Mouse (Mus musculus) kidney, embryonic 16.5 days (tissue): ENCODE measurements around the gene Phb. TPM values are rescaled to one million over a fixed set of nuclear protein-coding genes. Genes with fewer than 3 reads are reported as not detected.

Experiments
- ATAC-seq: fragments of 200-750 bp; cut with Nextera tagmentation; 2 replicates; pipeline ENCODE4 v1.8.0; 2017; ENCODE audit warnings: moderate TSS enrichment; ENCODE audit not compliant: low FRiP score, low TSS enrichment
- H3K27ac ChIP-seq: fragments of 300-500 bp; sonication (generic); 2 replicates; pipeline ENCODE4 v1.5.1; 2014; ENCODE audit warnings: low read length
- H3K27me3 ChIP-seq: fragments of 300-500 bp; sonication (generic); 2 replicates; pipeline ENCODE4 v1.6.1; 2014; ENCODE audit warnings: low read length, control low read depth, mixed read lengths; ENCODE audit not compliant: insufficient read depth
- H3K36me3 ChIP-seq: fragments of 300-500 bp; sonication (generic); 2 replicates; pipeline ENCODE4 v1.6.1; 2014; ENCODE audit warnings: low read length, control low read depth, mixed read lengths; ENCODE audit not compliant: insufficient read depth
- H3K4me1 ChIP-seq: fragments of 300-500 bp; sonication (generic); 2 replicates; pipeline ENCODE4 v1.6.1; 2014; ENCODE audit warnings: low read length, control low read depth, mixed read lengths; ENCODE audit not compliant: insufficient read depth
- H3K4me2 ChIP-seq: fragments of 300-500 bp; sonication (generic); replicated peaks from 2 replicates; pipeline ENCODE4 v1.6.1; 2014; ENCODE audit warnings: low read depth, low read length
- H3K4me3 ChIP-seq: fragments of 300-500 bp; sonication (generic); 2 replicates; pipeline ENCODE4 v1.5.1; 2014; ENCODE audit warnings: mild to moderate bottlenecking, low read length
- H3K9ac ChIP-seq: fragments of 300-500 bp; sonication (generic); replicated peaks from 2 replicates; pipeline ENCODE4 v1.6.1; 2014; ENCODE audit warnings: low read length
- H3K9me3 ChIP-seq: fragments of 300-500 bp; sonication (generic); 2 replicates; pipeline ENCODE4 v1.6.1; 2016; ENCODE audit warnings: low read length, control low read depth
- WGBS: fragments of 180-500 bp; shearing (Covaris S2); extraction: QIAGEN DNeasy Blood & Tissue Kit; methylation state at CpG from one replicate; pipeline ENCODE4 v1.1.7; 2014; 5-methylcytosine and 5-hydroxymethylcytosine counted together
- polyA plus RNA-seq: library from polyadenylated mRNA; unstranded; fragments of >200 nt; fragmentation: Nextera tagmentation; extraction: Ambion mirVana; gene quantifications from 2 replicates; pipeline ENCODE4 v1.2.1, GENCODE M21; 2015

Phb gene
- 258 and 288 TPM in 2 replicates for polyA plus RNA-seq

- Histone ChIP-seq H3K27ac (peak within 1 kb of the TSS; percentile 96), H3K9me3 (no peaks in the 10 kb centered on the region)
- WGBS: under 1% methylated on average over 25 of the region's 25 CpGs
Observed at GRCm38 (mm10) chr11:95666529-95667149, at the start of gene Phb. Gene Phb (plus strand): TSS chr11:95666957.

DNA sequence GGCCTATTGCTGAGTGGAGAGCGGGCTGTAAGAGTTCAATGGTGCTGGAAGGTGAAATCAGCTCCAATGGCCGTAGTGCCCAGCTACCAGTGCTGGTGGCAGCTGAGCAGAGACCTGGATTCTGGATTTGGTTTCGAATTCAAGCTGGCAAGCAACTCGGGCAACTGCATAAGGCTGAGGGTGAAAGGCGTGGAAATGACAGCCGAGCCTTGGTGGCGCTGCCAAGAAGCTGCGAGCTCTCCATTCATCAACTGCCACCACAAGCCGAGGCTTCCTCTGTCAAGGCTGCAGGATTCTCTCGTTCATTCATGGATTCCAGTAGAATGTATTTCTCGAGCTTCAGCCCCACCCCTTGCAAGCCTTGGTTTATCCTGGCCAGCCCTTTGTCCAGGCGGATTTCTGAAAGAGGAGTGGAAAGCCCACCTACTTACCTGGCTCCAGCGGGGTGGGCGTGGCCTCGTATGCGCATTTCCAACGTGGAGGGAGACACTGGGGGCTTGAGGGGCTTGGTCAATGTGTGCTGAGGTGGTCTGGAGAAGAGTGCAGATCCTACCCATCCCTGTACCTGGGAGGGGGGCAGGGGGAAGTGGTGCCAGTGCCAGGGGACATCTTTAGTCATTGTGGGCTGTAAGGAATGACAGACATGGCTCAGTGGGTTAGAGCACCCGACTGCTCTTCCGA, 48.8 kb upstream of the Phb start:
- H3K4me3 ChIP-seq: no peak overlapping the region
- H3K27me3 ChIP-seq: no peaks in the 10 kb centered on the region
- H3K9me3 ChIP-seq: no peaks in the 10 kb centered on the region
- peaks cover 38% of the 10 kb centered on the region for H3K4me1 ChIP-seq
- WGBS: 51% methylated on average over 19 of the region's 19 CpGs
- no peak overlapping the region for H3K9ac ChIP-seq
- ATAC-seq: no peak
- H3K36me3 ChIP-seq: no peaks in the 10 kb centered on the region
- H3K4me2 ChIP-seq: no peak overlapping the region
- H3K27ac ChIP-seq: no peak overlapping the region

More at GRCm38 (mm10) chr11:95666529-95667149, at the start of gene Phb:
- Histone ChIP-seq H3K4me2 (peak within 1 kb of the TSS; percentile 84), H3K4me1 (peaks cover 15% of the 10 kb centered on the region; the same call in 1 of the 2 replicates), H3K27me3 (no peaks in the 10 kb centered on the region), H3K4me3 (peak within 1 kb of the TSS; percentile 87), H3K9ac (peak within 1 kb of the TSS; percentile 85), H3K36me3 (peaks cover 32% of the 10 kb centered on the region)
- peak; percentile 96 for ATAC-seq

GRCm38 (mm10) chr11:95619081-95619480, 47.7 kb upstream of the Phb start:
- no peak overlapping the region for H3K9ac ChIP-seq
- H3K36me3 ChIP-seq: no peaks in the 10 kb centered on the region
- ATAC-seq: no peak
- H3K9me3 ChIP-seq: no peaks in the 10 kb centered on the region
- peaks cover 38% of the 10 kb centered on the region for H3K4me1 ChIP-seq
- H3K27ac ChIP-seq: no peak overlapping the region
- 49% methylated on average over 3 of the region's 3 CpGs for WGBS
- H3K27me3 ChIP-seq: no peaks in the 10 kb centered on the region
- no peak overlapping the region for H3K4me3 ChIP-seq
- H3K4me2 ChIP-seq: no peak overlapping the region

DNA sequence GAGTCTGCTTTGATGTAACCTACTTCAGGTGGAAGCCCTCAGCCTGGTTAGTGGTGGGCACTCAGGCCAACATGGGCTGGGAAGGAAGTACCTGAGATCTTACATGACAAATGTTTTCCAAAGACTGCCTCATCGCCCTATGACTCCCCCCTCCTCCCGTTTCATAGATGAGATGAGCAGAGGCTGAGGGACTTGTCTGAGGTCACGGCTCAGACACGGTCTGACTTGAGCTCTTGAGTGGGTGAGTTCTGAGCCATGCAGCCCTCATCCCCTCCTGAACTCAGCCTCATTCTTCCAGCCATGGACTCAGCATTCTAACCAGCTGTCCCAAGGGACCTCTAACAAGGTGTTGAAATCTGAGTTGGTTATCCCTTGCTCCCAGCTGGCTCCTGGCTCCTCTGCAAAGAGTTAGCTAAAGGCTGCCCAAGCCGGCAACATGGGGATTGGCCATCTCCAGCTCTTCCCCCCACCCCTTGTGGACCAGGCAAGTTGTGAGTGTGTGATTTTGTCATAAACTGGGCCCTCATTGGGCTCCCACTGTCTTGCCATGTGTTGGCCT, 46.8 kb upstream of the Phb start:
- H3K4me1 ChIP-seq: peaks cover 36% of the 10 kb centered on the region
- H3K27me3 ChIP-seq: no peaks in the 10 kb centered on the region
- WGBS: 76% methylated on average over 5 of the region's 5 CpGs

GRCm38 (mm10) chr11:95621010-95621409, 45.7 kb upstream of the Phb start:
- ATAC-seq: 0 out of 2 replicates have a peak, but pooled peaks have one; percentile 35
- Histone ChIP-seq H3K27ac (no peak overlapping the region), H3K4me2 (no peak overlapping the region), H3K4me3 (no peak overlapping the region), H3K36me3 (no peaks in the 10 kb centered on the region), H3K9me3 (no peaks in the 10 kb centered on the region), H3K4me1 (peaks cover 27% of the 10 kb centered on the region), H3K27me3 (no peaks in the 10 kb centered on the region), H3K9ac (no peak overlapping the region)
- 25% methylated on average over 4 of the region's 4 CpGs for WGBS

More for the DNA sequence above, 46.8 kb upstream of the Phb start:
- no peak overlapping the region for H3K4me2 ChIP-seq
- H3K9ac ChIP-seq: no peak overlapping the region
- no peaks in the 10 kb centered on the region for H3K36me3 ChIP-seq
- H3K9me3 ChIP-seq: no peaks in the 10 kb centered on the region
- no peak for ATAC-seq
- no peak overlapping the region for H3K4me3 ChIP-seq
- H3K27ac ChIP-seq: no peak overlapping the region

DNA sequence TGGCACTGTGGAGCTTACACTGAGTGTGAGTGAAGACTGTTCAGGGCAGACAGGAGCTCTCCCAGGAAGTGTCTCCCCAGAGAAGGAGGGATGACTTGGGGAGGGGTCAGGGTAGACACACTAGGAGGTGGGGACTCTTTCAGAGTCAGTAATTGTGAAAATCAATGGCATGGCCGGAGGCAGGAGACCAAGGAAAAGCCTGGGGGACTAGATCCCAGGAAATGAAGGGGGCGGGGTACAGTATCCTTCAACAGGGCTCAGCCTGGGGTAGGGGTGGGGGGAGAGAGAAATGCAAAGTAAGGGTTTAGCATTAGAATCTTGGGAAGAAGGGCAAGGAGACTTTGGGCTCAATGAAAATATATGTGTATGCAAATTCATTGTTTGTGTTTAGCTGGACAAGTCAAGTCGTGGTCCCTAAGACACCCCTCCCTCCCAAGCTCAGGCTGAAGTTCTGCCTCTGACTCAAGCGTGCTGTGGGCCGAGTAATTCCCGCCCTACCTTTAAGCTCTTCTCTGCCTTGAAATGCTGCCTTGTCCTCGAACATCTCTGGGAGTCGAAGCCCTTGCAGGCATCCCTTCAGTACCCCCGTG, 45.1 kb upstream of the Phb start:
- Histone ChIP-seq H3K4me3 (no peak overlapping the region), H3K36me3 (no peaks in the 10 kb centered on the region), H3K9ac (no peak overlapping the region), H3K27ac (no peak overlapping the region), H3K27me3 (no peaks in the 10 kb centered on the region), H3K4me2 (no peak overlapping the region), H3K4me1 (peaks cover 24% of the 10 kb centered on the region), H3K9me3 (no peaks in the 10 kb centered on the region)
- no peak for ATAC-seq
- 34% methylated on average over 9 of the region's 9 CpGs for WGBS

GRCm38 (mm10) chr11:95622426-95622825, 44.3 kb upstream of the Phb start:
- no peaks in the 10 kb centered on the region for H3K27me3 ChIP-seq
- no peaks in the 10 kb centered on the region for H3K9me3 ChIP-seq
- peaks cover 18% of the 10 kb centered on the region for H3K4me1 ChIP-seq
- H3K4me3 ChIP-seq: no peak overlapping the region
- no peak overlapping the region for H3K27ac ChIP-seq
- WGBS: 34% methylated on average over 8 of the region's 8 CpGs
- no peak overlapping the region for H3K9ac ChIP-seq
- H3K36me3 ChIP-seq: no peaks in the 10 kb centered on the region
- H3K4me2 ChIP-seq: no peak overlapping the region
- no peak for ATAC-seq

- H3K9ac ChIP-seq: no peak overlapping the region
- H3K9me3 ChIP-seq: no peaks in the 10 kb centered on the region
- H3K4me3 ChIP-seq: no peak overlapping the region
- no peak overlapping the region for H3K27ac ChIP-seq
- H3K4me2 ChIP-seq: no peak overlapping the region
- H3K27me3 ChIP-seq: peaks cover 4% of the 10 kb centered on the region; the same call in 1 of the 2 replicates
- WGBS: 66% methylated on average over 6 of the region's 6 CpGs
- no peak for ATAC-seq
- H3K4me1 ChIP-seq: peaks cover 16% of the 10 kb centered on the region
- no peaks in the 10 kb centered on the region for H3K36me3 ChIP-seq
Observed at GRCm38 (mm10) chr11:95630558-95630957, 36.2 kb upstream of the Phb start.

- Histone ChIP-seq H3K27ac (peak overlapping the region; percentile 26; the same call in 1 of the 2 replicates), H3K4me2 (no peak overlapping the region), H3K9ac (no peak overlapping the region; the same call in 1 of the 2 replicates), H3K36me3 (no peaks in the 10 kb centered on the region), H3K9me3 (no peaks in the 10 kb centered on the region), H3K4me3 (no peak overlapping the region), H3K4me1 (peaks cover 16% of the 10 kb centered on the region), H3K27me3 (peaks cover 4% of the 10 kb centered on the region; the same call in 1 of the 2 replicates)
- WGBS: 37% methylated on average over 4 of the region's 4 CpGs
- ATAC-seq: peak; percentile 73
Observed at GRCm38 (mm10) chr11:95631301-95631700, 35.5 kb upstream of the Phb start.
